Mouse (Mus musculus) G1E (cell line): ENCODE measurements around the gene Zfp423. TPM values are rescaled to one million over a fixed set of nuclear protein-coding genes. Genes with fewer than 3 reads are reported as not detected.

Source experiments
- ATAC-seq: 2 replicates; pipeline ENCODE4 v1.8.0; 2016; ENCODE audit warnings: mild to moderate bottlenecking; ENCODE audit not compliant: insufficient number of reproducible peaks, poor library complexity, low FRiP score, severe bottlenecking; ENCODE audit errors: extremely low read depth
- DNase-seq: peaks from one replicate; pipeline ENCODE4 v3.0.0; 2012; ENCODE audit warnings: low spot score
- H3K27me3 ChIP-seq: 2 replicates; pipeline ENCODE4 v1.6.1; 2012; ENCODE audit warnings: mild to moderate bottlenecking, low read length, inconsistent platforms; ENCODE audit not compliant: insufficient read depth
- H3K36me3 ChIP-seq: replicated peaks from 2 replicates; pipeline ENCODE3; 2012; ENCODE audit warnings: mild to moderate bottlenecking, inconsistent platforms
- H3K4me1 ChIP-seq: 2 replicates; pipeline ENCODE4 v1.6.1; 2012; ENCODE audit warnings: low read depth, low read length, inconsistent platforms, mixed read lengths; ENCODE audit not compliant: insufficient read depth
- H3K4me3 ChIP-seq: 2 replicates; pipeline ENCODE4 v1.5.1; 2012; ENCODE audit warnings: low read depth, mild to moderate bottlenecking, inconsistent platforms, low read length, moderate library complexity, mixed read lengths
- H3K9me3 ChIP-seq: replicated peaks from 2 replicates; pipeline ENCODE4 v1.6.1; 2012; ENCODE audit warnings: inconsistent platforms
- CTCF ChIP-seq: IDR thresholded peaks from 2 replicates; pipeline ENCODE4 v1.5.1; 2012; ENCODE audit warnings: low read depth, low read length, inconsistent platforms, mixed read lengths
- GATA1 ChIP-seq: IDR thresholded peaks from 2 replicates; pipeline ENCODE4 v1.6.1; 2012; ENCODE audit warnings: borderline replicate concordance, low read length, inconsistent platforms, mixed read lengths
- GATA2 ChIP-seq: IDR thresholded peaks from 2 replicates; pipeline ENCODE4 v1.6.1; 2012; ENCODE audit warnings: low read depth, low read length, inconsistent platforms, borderline replicate concordance
- POLR2AphosphoS5 ChIP-seq: IDR thresholded peaks from 2 replicates; pipeline ENCODE4 v1.6.1; 2012; ENCODE audit warnings: low read depth, low read length, inconsistent platforms; ENCODE audit not compliant: insufficient replicate concordance
- TAL1 ChIP-seq: conservative IDR thresholded peaks from 2 replicates; pipeline ENCODE4 v1.6.1; 2012; ENCODE audit warnings: low read depth, low read length, inconsistent platforms, mixed read lengths
- polyA plus RNA-seq: library from polyadenylated mRNA; stranded (reverse); fragments of >175 nt; gene quantifications from 2 replicates; pipeline ENCODE4 v1.2.3, GENCODE M21; 2012
- total RNA-seq, 2 experiments: library from RNA; stranded (forward) in 1 of 2; stranded (reverse) in 1 of 2; fragments of 200-1000 nt in 1 of 2; fragments of >200 nt in 1 of 2; fragmentation: Nextera tagmentation in 1 of 2; gene quantifications; 2 replicates each; pipeline ENCODE4 v1.2.3; 2014 to 2017

The Zfp423 gene
- total and polyA plus RNA-seq, 3 experiments = not detected

DNA sequence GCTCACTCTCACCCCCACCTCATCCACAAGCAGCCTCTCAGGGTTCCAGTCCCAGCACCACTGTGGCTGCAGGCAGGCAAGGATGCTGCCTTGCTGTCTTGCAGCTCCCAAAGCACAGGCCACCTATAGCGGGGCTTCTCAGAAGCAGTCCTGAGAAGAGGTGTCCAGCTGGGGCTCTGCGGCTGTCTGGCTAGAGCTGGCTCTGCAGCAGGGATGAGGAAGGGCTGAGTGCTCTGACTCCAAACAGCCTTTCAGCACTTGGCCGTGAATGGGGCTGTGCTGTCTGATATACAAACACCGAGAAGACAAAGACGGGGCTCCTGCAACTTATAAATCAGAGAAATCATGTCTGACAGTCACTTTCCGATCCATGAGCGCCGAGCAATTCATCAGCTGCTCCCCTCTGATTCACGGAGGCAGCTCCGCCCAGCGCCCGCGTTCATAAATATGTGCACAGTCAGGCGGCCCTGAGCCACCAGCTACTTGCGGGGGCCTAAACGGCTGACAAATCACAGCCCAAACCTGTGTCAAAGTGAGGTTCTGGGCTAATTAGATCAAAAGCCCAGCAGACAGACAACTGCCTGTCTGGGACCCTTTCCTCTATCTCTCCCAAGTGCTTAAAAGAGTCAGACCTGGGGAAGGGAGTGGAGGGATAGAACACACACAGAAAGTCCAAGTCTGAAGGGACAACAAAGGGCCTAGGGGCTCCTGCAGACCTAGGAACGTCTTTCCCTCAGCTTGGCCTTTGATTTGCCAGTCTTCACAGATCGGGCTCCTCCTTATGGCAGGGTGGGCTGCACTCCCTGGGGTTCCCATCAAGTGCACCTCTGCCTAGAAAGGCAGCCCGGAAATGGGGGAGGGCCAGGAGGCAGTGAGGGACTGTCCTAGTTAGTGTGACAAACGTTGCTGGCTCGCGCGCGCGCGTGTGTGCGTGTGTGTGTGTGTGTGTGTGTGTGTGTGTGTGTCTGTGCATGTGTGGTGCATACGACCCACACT is 269.0 kb downstream of the Zfp423 start:
- no peak for TF ChIP-seq GATA2
- TF ChIP-seq POLR2AphosphoS5 = no peak
- no peak for TF ChIP-seq TAL1
- TF ChIP-seq CTCF = no peak
- TF ChIP-seq GATA1 = no peak
- Histone ChIP-seq H3K4me1 (no peaks in the 10 kb centered on the region), H3K4me3 (no peak overlapping the region), H3K36me3 (no peaks in the 10 kb centered on the region), H3K27me3 (no peaks in the 10 kb centered on the region), H3K9me3 (peaks cover 96% of the 10 kb centered on the region)
- DNase-seq (no peak), ATAC-seq (no peak)

DNA sequence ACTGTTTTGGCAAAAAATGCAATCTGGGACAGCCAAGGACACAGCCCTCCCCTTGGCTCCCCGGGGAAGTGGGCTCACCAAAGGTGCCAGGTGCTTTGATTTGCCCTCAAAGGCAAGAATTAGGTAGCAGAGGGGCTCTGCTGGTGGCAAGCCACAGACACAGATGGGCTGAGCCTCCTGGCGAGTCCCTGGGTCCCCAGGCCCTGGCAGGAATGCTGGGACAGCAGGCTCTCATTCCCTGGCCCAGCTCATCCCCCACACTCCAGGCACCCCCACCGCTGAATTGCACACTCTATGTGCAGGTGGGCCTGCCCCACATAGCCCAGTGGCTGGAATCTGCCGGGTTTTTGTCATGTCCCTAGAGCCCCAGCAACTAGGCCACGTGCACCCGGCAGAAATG is 270.2 kb downstream of the Zfp423 start:
- Histone ChIP-seq H3K4me1 (no peaks in the 10 kb centered on the region), H3K9me3 (peaks cover 96% of the 10 kb centered on the region), H3K27me3 (no peaks in the 10 kb centered on the region), H3K4me3 (no peak overlapping the region), H3K36me3 (no peaks in the 10 kb centered on the region)
- ATAC-seq (no peak), DNase-seq (no peak)
- no peak for TF ChIP-seq GATA2
- TF ChIP-seq TAL1 = no peak
- no peak for TF ChIP-seq CTCF
- no peak for TF ChIP-seq POLR2AphosphoS5
- no peak for TF ChIP-seq GATA1

DNA sequence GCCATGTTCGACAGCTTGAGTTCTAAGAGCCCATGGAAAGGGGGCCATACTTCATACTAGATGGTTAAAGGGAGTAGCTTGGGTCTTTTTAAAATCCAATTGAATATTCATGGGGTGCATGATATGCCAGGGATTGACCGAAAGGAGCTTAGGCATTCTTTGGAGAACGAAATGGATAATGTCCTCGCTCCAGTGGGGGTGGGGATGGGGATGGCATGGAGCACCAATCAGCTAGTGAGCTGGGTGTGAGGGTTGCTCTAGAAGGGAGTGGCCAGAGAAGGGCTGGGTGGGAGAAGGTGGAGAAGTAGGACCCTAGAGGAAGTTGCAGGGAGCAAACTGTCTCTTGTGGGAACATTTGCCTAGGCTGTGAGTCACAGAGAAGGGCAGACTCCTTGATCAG is 271.0 kb downstream of the Zfp423 start:
- Histone ChIP-seq H3K36me3 (no peaks in the 10 kb centered on the region), H3K27me3 (no peaks in the 10 kb centered on the region), H3K4me3 (no peak overlapping the region), H3K9me3 (peaks cover 95% of the 10 kb centered on the region), H3K4me1 (no peaks in the 10 kb centered on the region)
- ATAC-seq = no peak
- no peak for TF ChIP-seq POLR2AphosphoS5
- TF ChIP-seq TAL1 = no peak
- TF ChIP-seq GATA1 = no peak
- TF ChIP-seq GATA2 = no peak
- TF ChIP-seq CTCF = no peak
- DNase-seq = no peak

DNA sequence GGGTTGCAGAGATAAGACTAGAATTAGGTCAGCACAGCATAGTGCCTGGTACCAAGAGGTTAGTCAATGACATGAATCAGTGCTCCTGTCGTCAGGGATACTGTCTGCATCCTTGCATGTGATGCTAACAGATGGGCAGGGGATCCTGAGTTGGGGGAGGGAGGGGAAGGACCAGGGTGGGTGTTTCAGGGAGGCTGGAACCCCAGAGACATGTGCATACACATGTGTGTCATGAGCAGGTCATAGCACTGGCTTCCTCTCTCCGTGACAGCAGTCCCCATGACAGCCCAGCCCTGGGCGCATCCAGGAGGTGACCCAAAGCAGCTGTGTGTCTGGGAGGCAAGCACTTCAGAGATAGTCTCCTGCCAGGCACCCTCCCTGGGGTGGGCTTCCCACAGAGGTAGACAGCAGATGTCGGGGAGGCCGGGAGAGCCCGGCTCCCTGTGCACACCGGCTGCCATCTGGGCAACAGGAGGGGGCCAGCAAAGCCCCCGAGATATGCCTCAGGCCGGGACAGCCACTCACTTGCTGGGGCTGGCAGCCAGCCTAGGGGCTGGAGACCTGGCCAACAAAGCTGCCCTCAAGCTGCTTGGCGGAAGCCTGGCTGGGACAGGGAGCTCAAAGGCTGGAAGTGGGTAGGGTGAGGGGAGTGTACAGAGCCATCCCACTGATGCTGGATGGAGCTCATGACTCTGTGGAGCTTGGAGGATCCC is 272.3 kb downstream of the Zfp423 start:
- Histone ChIP-seq H3K4me1 (no peaks in the 10 kb centered on the region), H3K27me3 (no peaks in the 10 kb centered on the region), H3K4me3 (no peak overlapping the region), H3K36me3 (no peaks in the 10 kb centered on the region), H3K9me3 (peaks cover 93% of the 10 kb centered on the region)
- DNase-seq (no peak), ATAC-seq (no peak)
- TF ChIP-seq CTCF = no peak
- TF ChIP-seq POLR2AphosphoS5 = no peak
- no peak for TF ChIP-seq GATA1
- no peak for TF ChIP-seq TAL1
- TF ChIP-seq GATA2 = no peak

DNA sequence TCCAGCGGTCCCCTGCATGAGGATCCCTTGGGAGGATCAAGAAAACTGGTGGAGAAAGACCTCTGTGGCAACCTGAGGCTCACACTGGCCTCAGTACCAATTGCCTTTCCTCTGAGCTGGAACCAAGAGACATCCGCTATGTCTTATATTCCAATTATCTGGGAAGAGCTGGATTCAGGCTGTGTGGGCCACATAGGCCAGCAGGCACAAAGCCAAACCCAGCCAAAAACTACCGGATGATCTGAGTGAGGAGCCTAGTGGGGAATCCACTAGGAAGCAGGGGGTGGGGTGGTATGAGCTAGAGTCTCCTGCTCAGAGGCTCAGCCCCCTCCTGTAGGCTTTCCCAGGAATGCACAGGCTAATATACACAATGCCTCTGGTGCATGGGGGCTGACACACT is 273.4 kb downstream of the Zfp423 start:
- H3K4me3 ChIP-seq = no peak overlapping the region
- DNase-seq (no peak), ATAC-seq (no peak)
- peaks cover 94% of the 10 kb centered on the region for H3K9me3 ChIP-seq
- H3K36me3 ChIP-seq = no peaks in the 10 kb centered on the region
- TF ChIP-seq CTCF (no peak), GATA2 (no peak), GATA1 (no peak), TAL1 (no peak), POLR2AphosphoS5 (no peak)
- H3K27me3 ChIP-seq = no peaks in the 10 kb centered on the region
- H3K4me1 ChIP-seq = no peaks in the 10 kb centered on the region

DNA sequence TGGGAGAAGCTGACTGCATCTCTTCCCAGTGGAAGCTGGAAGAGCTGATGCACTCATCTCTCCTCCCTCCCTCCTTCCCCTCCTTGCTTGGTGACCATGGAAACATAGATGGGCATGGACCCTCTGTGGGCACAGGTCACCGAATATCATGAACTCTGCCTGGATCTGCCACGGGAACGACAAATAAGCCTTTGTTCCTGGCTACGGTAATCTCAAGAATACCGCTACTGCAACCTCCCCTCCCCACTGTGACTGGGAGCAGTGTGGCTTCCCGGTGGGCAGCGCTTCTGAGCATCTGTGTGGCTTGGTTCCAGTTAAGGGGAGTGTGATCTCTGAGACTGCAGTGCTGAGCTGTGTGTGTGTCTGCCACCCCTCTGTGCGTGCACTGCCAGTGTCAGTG is 274.0 kb downstream of the Zfp423 start:
- TF ChIP-seq CTCF = no peak
- TF ChIP-seq GATA1 = no peak
- TF ChIP-seq GATA2 = no peak
- no peak for TF ChIP-seq TAL1
- TF ChIP-seq POLR2AphosphoS5 = no peak
- ATAC-seq (no peak), DNase-seq (no peak)
- H3K36me3 ChIP-seq = no peaks in the 10 kb centered on the region
- no peaks in the 10 kb centered on the region for H3K4me1 ChIP-seq
- peaks cover 94% of the 10 kb centered on the region for H3K9me3 ChIP-seq
- H3K27me3 ChIP-seq = no peaks in the 10 kb centered on the region
- H3K4me3 ChIP-seq = no peak overlapping the region
